Mouse (Mus musculus) E14TG2a.4 (cell line): ENCODE data around the gene Abl1.

Source experiments
- H3K27me3 ChIP-seq: 2 replicates; pipeline ENCODE4 v1.6.1; 2014; ENCODE audit warnings: low read length, control low read depth; ENCODE audit not compliant: insufficient read depth
- H3K36me3 ChIP-seq: 2 replicates; pipeline ENCODE4 v1.6.1; 2014; ENCODE audit warnings: low read length, control low read depth; ENCODE audit not compliant: insufficient read depth
- H3K4me1 ChIP-seq: replicated peaks from 2 replicates; pipeline ENCODE4 v1.6.1; 2014; ENCODE audit warnings: low read depth, low read length, control low read depth
- H3K4me3 ChIP-seq: replicated peaks from 2 replicates; pipeline ENCODE4 v1.5.1; 2014; ENCODE audit warnings: mild to moderate bottlenecking, low read length
- H3K9me3 ChIP-seq: 2 replicates; pipeline ENCODE4 v1.6.1; 2014; ENCODE audit warnings: low read length, control low read depth
- CTCF ChIP-seq: conservative IDR thresholded peaks from 2 replicates; pipeline ENCODE4 v1.5.1; 2014; ENCODE audit warnings: low read length
- NANOG ChIP-seq: IDR thresholded peaks from 2 replicates; pipeline ENCODE4 v1.6.1; 2014; ENCODE audit warnings: borderline replicate concordance, low read length, mixed read lengths
- POU5F1 ChIP-seq: IDR thresholded peaks from 2 replicates; pipeline ENCODE4 v1.6.1; 2014; ENCODE audit warnings: low read length, borderline replicate concordance

Abl1 gene

GRCm38 (mm10) chr2:31762853-31763252, 74.7 kb downstream of the Abl1 start:
- Histone ChIP-seq H3K27me3 (no peaks in the 10 kb centered on the region), H3K4me1 (peaks cover 88% of the 10 kb centered on the region), H3K36me3 (no peaks in the 10 kb centered on the region), H3K4me3 (0 out of 2 replicates have a peak overlapping the region, but pooled peaks have one; percentile 17), H3K9me3 (no peaks in the 10 kb centered on the region)
- TF ChIP-seq CTCF: no peak
- TF ChIP-seq NANOG: peak; percentile 60

- Histone ChIP-seq H3K4me3 (0 out of 2 replicates have a peak overlapping the region, but pooled peaks have one; percentile 17), H3K9me3 (no peaks in the 10 kb centered on the region), H3K36me3 (no peaks in the 10 kb centered on the region), H3K4me1 (peaks cover 87% of the 10 kb centered on the region), H3K27me3 (no peaks in the 10 kb centered on the region)
- TF ChIP-seq NANOG: no peak
- no peak for TF ChIP-seq CTCF
- TF ChIP-seq POU5F1: no peak
These were observed 75.1 kb downstream of the Abl1 start for GRCm38 (mm10) chr2:31763271-31763670.

GRCm38 (mm10) chr2:31767104-31767503, 78.9 kb downstream of the Abl1 start:
- TF ChIP-seq CTCF: no peak
- H3K9me3 ChIP-seq: no peaks in the 10 kb centered on the region
- H3K36me3 ChIP-seq: no peaks in the 10 kb centered on the region
- no peaks in the 10 kb centered on the region for H3K27me3 ChIP-seq
- no peak overlapping the region for H3K4me3 ChIP-seq
- H3K4me1 ChIP-seq: peaks cover 92% of the 10 kb centered on the region

DNA sequence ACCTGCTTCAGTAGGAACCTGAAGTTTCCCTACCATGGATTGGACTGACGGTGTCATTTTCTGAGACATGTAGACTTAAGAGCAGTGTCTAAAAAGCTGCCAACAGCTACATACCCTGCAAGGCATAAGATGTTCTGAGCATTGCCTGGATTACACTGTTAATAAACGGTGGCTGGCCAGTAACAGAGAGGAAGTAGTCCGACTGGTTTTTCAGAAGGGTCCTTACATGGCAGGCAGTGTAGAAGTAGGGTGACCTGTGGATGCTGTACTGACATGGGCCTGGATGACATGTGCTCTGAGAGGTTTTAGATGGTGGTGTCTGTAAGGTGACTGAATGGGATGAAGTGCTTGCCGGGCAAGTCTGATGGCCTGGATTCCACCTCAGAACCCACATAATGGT, 79.6 kb downstream of the Abl1 start:
- H3K36me3 ChIP-seq: no peaks in the 10 kb centered on the region
- no peak for TF ChIP-seq CTCF
- TF ChIP-seq NANOG: no peak
- no peak for TF ChIP-seq POU5F1
- peaks cover 92% of the 10 kb centered on the region for H3K4me1 ChIP-seq
- H3K27me3 ChIP-seq: no peaks in the 10 kb centered on the region
- no peak overlapping the region for H3K4me3 ChIP-seq
- no peaks in the 10 kb centered on the region for H3K9me3 ChIP-seq

GRCm38 (mm10) chr2:31769115-31769514, 80.9 kb downstream of the Abl1 start:
- TF ChIP-seq NANOG (no peak), CTCF (no peak), POU5F1 (no peak)
- no peak overlapping the region for H3K4me3 ChIP-seq
- H3K4me1 ChIP-seq: peaks cover 89% of the 10 kb centered on the region
- no peaks in the 10 kb centered on the region for H3K9me3 ChIP-seq
- no peaks in the 10 kb centered on the region for H3K36me3 ChIP-seq
- H3K27me3 ChIP-seq: no peaks in the 10 kb centered on the region

DNA sequence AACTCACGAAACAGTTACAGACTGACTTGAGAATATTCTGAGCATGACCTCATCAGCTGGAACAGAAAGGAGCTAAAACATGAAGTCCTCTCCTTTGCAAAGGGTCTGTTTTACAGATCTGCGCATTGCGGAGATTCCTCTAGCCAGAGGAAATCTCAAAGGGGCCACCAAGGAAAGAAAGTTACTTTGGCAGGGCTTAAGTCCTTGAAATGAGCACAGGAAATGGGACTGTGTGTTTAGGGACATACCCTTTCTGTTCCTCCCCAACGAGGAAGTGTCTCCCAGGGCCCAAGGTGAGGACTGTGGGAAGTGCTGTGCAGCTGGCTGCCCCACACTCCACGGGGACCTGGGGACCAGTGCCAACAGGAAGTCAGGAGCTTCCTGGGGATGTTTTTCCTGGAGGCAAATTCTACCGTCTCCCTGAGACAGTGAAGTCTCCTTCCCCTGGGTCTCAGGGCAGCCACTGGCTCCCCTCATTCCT, 81.5 kb downstream of the Abl1 start:
- no peaks in the 10 kb centered on the region for H3K9me3 ChIP-seq
- H3K36me3 ChIP-seq: no peaks in the 10 kb centered on the region
- 0 out of 2 replicates have a peak overlapping the region, but pooled peaks have one; percentile 0 for H3K4me3 ChIP-seq
- peaks cover 85% of the 10 kb centered on the region for H3K4me1 ChIP-seq
- no peaks in the 10 kb centered on the region for H3K27me3 ChIP-seq
- TF ChIP-seq NANOG (no peak), CTCF (no peak), POU5F1 (no peak)

DNA sequence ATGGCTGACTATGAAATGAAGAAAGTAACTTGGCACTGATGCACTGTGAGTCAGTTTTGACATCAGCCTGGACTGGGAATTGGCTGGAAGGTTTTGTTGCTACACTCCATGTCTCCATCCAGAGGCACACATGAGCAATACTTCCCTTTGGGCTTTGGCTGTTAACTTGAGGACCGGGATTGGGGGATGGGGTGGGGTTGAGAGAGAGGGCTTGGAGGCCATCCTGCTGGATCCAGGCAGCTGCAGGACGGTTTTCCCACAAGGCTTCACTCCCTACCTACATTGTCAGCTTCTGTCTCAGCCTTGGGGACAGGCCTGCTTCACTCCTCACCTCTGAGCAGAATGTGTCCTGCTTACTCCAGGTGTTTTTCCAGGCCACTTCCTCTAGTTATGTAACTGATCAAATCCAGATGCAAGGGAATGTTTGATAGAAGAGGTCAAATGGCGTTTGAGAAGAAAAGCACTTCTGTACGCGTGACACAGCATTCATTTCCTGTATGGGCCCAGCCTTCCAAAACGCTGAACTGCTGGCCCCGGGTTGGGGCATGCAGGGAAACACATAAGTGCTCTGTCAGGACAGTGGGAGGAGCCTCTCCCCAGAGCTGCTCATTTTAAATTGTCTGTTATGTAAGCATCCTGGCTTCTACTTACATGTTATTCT, 82.7 kb downstream of the Abl1 start:
- Histone ChIP-seq H3K27me3 (no peaks in the 10 kb centered on the region), H3K4me3 (no peak overlapping the region), H3K4me1 (peaks cover 76% of the 10 kb centered on the region), H3K36me3 (no peaks in the 10 kb centered on the region), H3K9me3 (no peaks in the 10 kb centered on the region)
- TF ChIP-seq POU5F1: no peak
- TF ChIP-seq CTCF: no peak
- no peak for TF ChIP-seq NANOG

- H3K4me1 ChIP-seq: peaks cover 62% of the 10 kb centered on the region
- TF ChIP-seq CTCF: no peak
- no peak for TF ChIP-seq POU5F1
- TF ChIP-seq NANOG: no peak
- no peak overlapping the region for H3K4me3 ChIP-seq
- no peaks in the 10 kb centered on the region for H3K9me3 ChIP-seq
- no peaks in the 10 kb centered on the region for H3K27me3 ChIP-seq
- H3K36me3 ChIP-seq: peaks cover 38% of the 10 kb centered on the region
These were observed 88.3 kb downstream of the Abl1 start for GRCm38 (mm10) chr2:31776479-31776878.

DNA sequence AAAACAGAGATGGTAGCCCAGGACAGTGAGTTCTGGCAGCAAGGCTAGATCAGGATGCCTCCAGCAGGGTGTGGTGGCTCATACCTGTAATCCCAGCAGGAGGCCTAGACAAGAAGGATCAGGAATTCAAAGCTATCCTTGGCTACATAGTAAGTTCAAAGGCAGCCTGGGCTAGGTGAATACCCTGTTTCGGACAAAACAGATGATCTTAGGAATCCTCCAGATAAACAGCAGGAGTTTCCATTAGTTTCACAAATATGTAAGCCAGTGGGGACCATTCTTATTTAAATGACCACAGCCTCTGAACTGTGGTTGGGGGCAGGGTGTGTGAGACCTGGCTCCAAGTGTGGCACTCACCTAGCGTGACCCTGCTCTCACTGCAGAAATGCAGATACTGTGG, 91.1 kb downstream of the Abl1 start:
- Histone ChIP-seq H3K4me3 (0 out of 2 replicates have a peak overlapping the region, but pooled peaks have one; percentile 8), H3K27me3 (no peaks in the 10 kb centered on the region), H3K9me3 (peaks cover 1% of the 10 kb centered on the region), H3K36me3 (peaks cover 66% of the 10 kb centered on the region), H3K4me1 (peaks cover 53% of the 10 kb centered on the region)
- TF ChIP-seq CTCF (no peak), POU5F1 (0 out of 2 replicates have a peak, but pooled peaks have one; percentile 10), NANOG (peak; percentile 6; the same call in 1 of the 2 replicates)
